Mouse (Mus musculus) testis, adult 2 months (tissue): ENCODE results near the gene Kiss1.

Experiments
- CTCF ChIP-seq: fragments of 200-500 bp; IDR thresholded peaks from 2 replicates; pipeline ENCODE4 v1.5.1; 2012; ENCODE audit warnings: low read depth, mild to moderate bottlenecking, inconsistent platforms, low read length, moderate library complexity; ENCODE audit not compliant: control insufficient read depth, insufficient read depth, insufficient replicate concordance
- POLR2A ChIP-seq: fragments of 200-500 bp; IDR thresholded peaks from 2 replicates; pipeline ENCODE4 v1.6.1; 2012; ENCODE audit warnings: low read depth, mild to moderate bottlenecking, inconsistent platforms, low read length, moderate library complexity; ENCODE audit not compliant: control insufficient read depth

DNA sequence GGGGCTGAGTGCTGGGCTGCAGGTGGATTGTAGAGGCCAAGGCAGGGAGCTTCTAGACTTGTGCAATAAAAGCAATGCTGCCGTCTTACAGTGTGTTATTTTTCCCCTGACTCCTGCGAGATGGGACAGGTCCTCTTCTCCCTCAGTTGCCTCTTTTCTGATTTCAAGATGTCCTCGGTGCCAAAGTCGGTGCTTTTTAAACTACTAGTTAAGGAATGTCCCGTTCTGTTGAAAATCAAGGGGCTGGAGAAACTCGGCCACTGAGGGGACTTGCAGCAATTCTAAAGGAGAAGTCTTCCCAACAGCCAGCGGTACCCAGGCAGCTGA lies 7.9 kb downstream of the Kiss1 start:
- TF ChIP-seq CTCF (no peak), POLR2A (no peak)
